Mouse (Mus musculus): ENCODE measurements around the gene L1td1.

DNA sequence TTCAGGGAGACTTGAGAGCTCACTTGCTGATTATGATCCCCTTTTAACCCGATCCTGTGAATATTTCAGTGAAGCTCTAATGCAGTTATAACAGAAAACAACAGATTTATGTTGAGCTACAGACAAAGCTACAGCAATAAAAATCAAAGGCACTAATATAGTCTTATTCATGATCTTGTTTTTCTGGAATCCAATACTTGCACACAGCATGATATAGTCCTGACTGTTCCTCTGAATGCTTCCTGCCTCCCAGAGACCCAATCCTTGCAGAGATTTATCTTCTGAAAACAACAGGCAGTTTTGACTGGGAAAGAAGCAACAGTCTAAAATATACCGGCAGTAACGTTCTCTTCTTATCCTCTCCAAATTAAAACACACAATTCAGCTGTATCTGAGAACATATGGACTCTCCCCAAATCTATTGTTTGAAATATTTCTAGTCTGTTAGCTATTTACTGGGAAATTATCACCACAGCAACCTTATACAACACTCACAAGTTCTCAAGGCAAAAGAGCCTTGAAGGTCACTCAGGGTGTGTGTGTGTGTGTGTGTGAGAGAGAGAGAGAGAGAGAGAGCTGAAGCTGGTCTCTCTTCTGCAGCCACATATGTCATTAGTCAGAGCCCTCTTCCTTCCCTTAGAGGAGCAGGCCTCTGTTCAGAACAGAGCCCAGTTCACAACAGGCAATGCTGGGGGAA is 16.8 kb downstream of the L1td1 start:
- TF ChIP-seq CTCF (conservative IDR thresholded peaks at IDR 0.05; ENCODE audit: low read length) (no peak), NANOG (IDR thresholded peaks at IDR 0.05; ENCODE audit: borderline replicate concordance, low read length) (no peak), POU5F1 (IDR thresholded peaks at IDR 0.05; ENCODE audit: borderline replicate concordance, low read length) (no peak)
